Mouse (Mus musculus): ENCODE data around the gene Crtc3. TPM values are rescaled to one million over a fixed set of nuclear protein-coding genes. Genes with fewer than 3 reads are reported as not detected.
A peak's percentile ranks its signal among the peaks of the same experiment; 100 is the strongest.

Gene Crtc3
- polyA plus RNA-seq, 1 experiment from 2014 or later, result 16.8 TPM

GRCm38 (mm10) chr7:80585380-80585779 lies 103.3 kb downstream of the Crtc3 start:
- H3K4me3 ChIP-seq (replicated peaks; ENCODE audit: low read length), result no peak overlapping the region
- H3K27ac ChIP-seq, result no peak overlapping the region
- H3K9ac ChIP-seq, result no peak overlapping the region
- no peaks in the 10 kb centered on the region for H3K27me3 ChIP-seq (ENCODE audit: control insufficient read depth, insufficient read depth, low read length)
- whole genome bisulfite sequencing, result 85% methylated on average over 9 of the region's 9 CpGs
- no peak overlapping the region for H3K4me2 ChIP-seq (replicated peaks)
- no peaks in the 10 kb centered on the region; the same call in 1 of the 2 replicates for H3K4me1 ChIP-seq (replicated peaks; ENCODE audit: control insufficient read depth, insufficient read depth, low read length)
- ATAC-seq (ENCODE audit: low FRiP score), result no peak
- peaks cover 22% of the 10 kb centered on the region for H3K36me3 ChIP-seq (replicated peaks; ENCODE audit: control insufficient read depth, insufficient read depth)
- H3K9me3 ChIP-seq (ENCODE audit: control insufficient read depth, low read length), result no peaks in the 10 kb centered on the region
- DNase-seq (ENCODE audit: low spot score), result no peak

- Histone ChIP-seq H3K4me1 (replicated peaks; ENCODE audit: control insufficient read depth, insufficient read depth, low read length) (no peaks in the 10 kb centered on the region; the same call in 1 of the 2 replicates), H3K4me2 (replicated peaks) (no peak overlapping the region), H3K9ac (no peak overlapping the region), H3K36me3 (replicated peaks; ENCODE audit: control insufficient read depth, insufficient read depth) (peaks cover 8% of the 10 kb centered on the region), H3K27me3 (ENCODE audit: control insufficient read depth, insufficient read depth, low read length) (no peaks in the 10 kb centered on the region), H3K4me3 (replicated peaks; ENCODE audit: low read length) (no peak overlapping the region), H3K9me3 (ENCODE audit: control insufficient read depth, low read length) (no peaks in the 10 kb centered on the region), H3K27ac (no peak overlapping the region)
- peak; percentile 76 for DNase-seq (ENCODE audit: low spot score)
- peak; percentile 69 for ATAC-seq (ENCODE audit: low FRiP score)
- 41% methylated on average over 6 of the region's 6 CpGs for WGBS
These were observed 104.7 kb downstream of the Crtc3 start for GRCm38 (mm10) chr7:80583981-80584380.

GRCm38 (mm10) chr7:80582821-80583451 lies 105.7 kb downstream of the Crtc3 start:
- Histone ChIP-seq H3K9me3 (ENCODE audit: control insufficient read depth, low read length) (no peaks in the 10 kb centered on the region), H3K4me2 (replicated peaks) (no peak overlapping the region), H3K4me1 (replicated peaks; ENCODE audit: control insufficient read depth, insufficient read depth, low read length) (no peaks in the 10 kb centered on the region; the same call in 1 of the 2 replicates), H3K27me3 (ENCODE audit: control insufficient read depth, insufficient read depth, low read length) (no peaks in the 10 kb centered on the region), H3K36me3 (replicated peaks; ENCODE audit: control insufficient read depth, insufficient read depth) (no peaks in the 10 kb centered on the region), H3K4me3 (replicated peaks; ENCODE audit: low read length) (no peak overlapping the region), H3K9ac (no peak overlapping the region), H3K27ac (no peak overlapping the region)
- ATAC-seq (ENCODE audit: low FRiP score) (no peak), DNase-seq (ENCODE audit: low spot score) (no peak)
- WGBS, result 62% methylated on average over 20 of the region's 20 CpGs

GRCm38 (mm10) chr7:80580368-80580767 lies 108.3 kb downstream of the Crtc3 start:
- DNase-seq (ENCODE audit: low spot score), result no peak
- no peaks in the 10 kb centered on the region for H3K4me1 ChIP-seq (replicated peaks; ENCODE audit: control insufficient read depth, insufficient read depth, low read length)
- WGBS, result 33% methylated on average over 6 of the region's 6 CpGs

GRCm38 (mm10) chr7:80577417-80577980 lies 111.2 kb downstream of the Crtc3 start:
- Histone ChIP-seq H3K4me1 (replicated peaks; ENCODE audit: control insufficient read depth, insufficient read depth, low read length) (no peaks in the 10 kb centered on the region), H3K36me3 (replicated peaks; ENCODE audit: control insufficient read depth, insufficient read depth) (no peaks in the 10 kb centered on the region), H3K4me2 (replicated peaks) (no peak overlapping the region), H3K9me3 (ENCODE audit: control insufficient read depth, low read length) (no peaks in the 10 kb centered on the region), H3K27ac (no peak overlapping the region), H3K27me3 (ENCODE audit: control insufficient read depth, insufficient read depth, low read length) (no peaks in the 10 kb centered on the region), H3K9ac (no peak overlapping the region), H3K4me3 (replicated peaks; ENCODE audit: low read length) (no peak overlapping the region)
- no peak for ATAC-seq (ENCODE audit: low FRiP score)
- no peak for DNase-seq (ENCODE audit: low spot score)
- 73% methylated on average over 14 of the region's 14 CpGs for WGBS

More at GRCm38 (mm10) chr7:80580368-80580767, 108.3 kb downstream of the Crtc3 start:
- Histone ChIP-seq H3K9ac (no peak overlapping the region), H3K4me2 (replicated peaks) (no peak overlapping the region), H3K27me3 (ENCODE audit: control insufficient read depth, insufficient read depth, low read length) (no peaks in the 10 kb centered on the region), H3K27ac (no peak overlapping the region), H3K36me3 (replicated peaks; ENCODE audit: control insufficient read depth, insufficient read depth) (no peaks in the 10 kb centered on the region), H3K9me3 (ENCODE audit: control insufficient read depth, low read length) (no peaks in the 10 kb centered on the region), H3K4me3 (replicated peaks; ENCODE audit: low read length) (no peak overlapping the region)
- ATAC-seq (ENCODE audit: low FRiP score), result no peak

- DNase-seq (ENCODE audit: low spot score), result no peak
- no peaks in the 10 kb centered on the region for H3K36me3 ChIP-seq (replicated peaks; ENCODE audit: control insufficient read depth, insufficient read depth)
- H3K27ac ChIP-seq, result no peak overlapping the region
- H3K4me1 ChIP-seq (replicated peaks; ENCODE audit: control insufficient read depth, insufficient read depth, low read length), result no peaks in the 10 kb centered on the region
- H3K4me2 ChIP-seq (replicated peaks), result no peak overlapping the region
- no peak overlapping the region for H3K9ac ChIP-seq
- no peak overlapping the region for H3K4me3 ChIP-seq (replicated peaks; ENCODE audit: low read length)
- H3K9me3 ChIP-seq (ENCODE audit: control insufficient read depth, low read length), result no peaks in the 10 kb centered on the region
- 80% methylated on average over 3 of the region's 3 CpGs for WGBS
- H3K27me3 ChIP-seq (ENCODE audit: control insufficient read depth, insufficient read depth, low read length), result no peaks in the 10 kb centered on the region
- no peak for ATAC-seq (ENCODE audit: low FRiP score)
These were observed 112.1 kb downstream of the Crtc3 start for GRCm38 (mm10) chr7:80576626-80577025.

GRCm38 (mm10) chr7:80575750-80576149 lies 112.9 kb downstream of the Crtc3 start:
- Histone ChIP-seq H3K4me1 (replicated peaks; ENCODE audit: control insufficient read depth, insufficient read depth, low read length) (no peaks in the 10 kb centered on the region), H3K36me3 (replicated peaks; ENCODE audit: control insufficient read depth, insufficient read depth) (no peaks in the 10 kb centered on the region), H3K27me3 (ENCODE audit: control insufficient read depth, insufficient read depth, low read length) (no peaks in the 10 kb centered on the region), H3K4me3 (replicated peaks; ENCODE audit: low read length) (no peak overlapping the region), H3K27ac (no peak overlapping the region), H3K9me3 (ENCODE audit: control insufficient read depth, low read length) (no peaks in the 10 kb centered on the region), H3K9ac (no peak overlapping the region), H3K4me2 (replicated peaks) (no peak overlapping the region)
- no peak for ATAC-seq (ENCODE audit: low FRiP score)
- WGBS, result 86% methylated on average over 9 of the region's 9 CpGs
- no peak for DNase-seq (ENCODE audit: low spot score)

- no peak overlapping the region for H3K9ac ChIP-seq
- WGBS, result 77% methylated on average over 3 of the region's 3 CpGs
- ATAC-seq (ENCODE audit: low FRiP score), result no peak
These were observed 115.6 kb downstream of the Crtc3 start for GRCm38 (mm10) chr7:80573076-80573475.

GRCm38 (mm10) chr7:80567982-80568381 lies 120.7 kb downstream of the Crtc3 start:
- no peaks in the 10 kb centered on the region for H3K9me3 ChIP-seq (ENCODE audit: control insufficient read depth, low read length)
- H3K4me1 ChIP-seq (replicated peaks; ENCODE audit: control insufficient read depth, insufficient read depth, low read length), result no peaks in the 10 kb centered on the region
- no peak overlapping the region for H3K9ac ChIP-seq
- H3K27me3 ChIP-seq (ENCODE audit: control insufficient read depth, insufficient read depth, low read length), result no peaks in the 10 kb centered on the region
- no peak overlapping the region for H3K4me3 ChIP-seq (replicated peaks; ENCODE audit: low read length)
- ATAC-seq (ENCODE audit: low FRiP score) (no peak), DNase-seq (ENCODE audit: low spot score) (no peak)
- no peaks in the 10 kb centered on the region for H3K36me3 ChIP-seq (replicated peaks; ENCODE audit: control insufficient read depth, insufficient read depth)
- H3K27ac ChIP-seq, result no peak overlapping the region
- H3K4me2 ChIP-seq (replicated peaks), result no peak overlapping the region
- WGBS, result 85% methylated on average over 8 of the region's 8 CpGs

More at GRCm38 (mm10) chr7:80573076-80573475, 115.6 kb downstream of the Crtc3 start:
- Histone ChIP-seq H3K36me3 (replicated peaks; ENCODE audit: control insufficient read depth, insufficient read depth) (no peaks in the 10 kb centered on the region), H3K4me2 (replicated peaks) (no peak overlapping the region), H3K4me3 (replicated peaks; ENCODE audit: low read length) (no peak overlapping the region), H3K4me1 (replicated peaks; ENCODE audit: control insufficient read depth, insufficient read depth, low read length) (no peaks in the 10 kb centered on the region), H3K27me3 (ENCODE audit: control insufficient read depth, insufficient read depth, low read length) (no peaks in the 10 kb centered on the region), H3K27ac (no peak overlapping the region), H3K9me3 (ENCODE audit: control insufficient read depth, low read length) (no peaks in the 10 kb centered on the region)
- DNase-seq (ENCODE audit: low spot score), result no peak

Measured in hindbrain, embryonic 14.5 days (tissue).